Mouse (Mus musculus): ENCODE measurements around the gene Atp8b2.

- TF ChIP-seq CTCF (IDR thresholded peaks at IDR 0.05; ENCODE audit: low read depth, low read length), result no peak
- no peak for TF ChIP-seq TAL1 (conservative IDR thresholded peaks at IDR 0.05; ENCODE audit: low read depth, low read length)
Observed at GRCm38 (mm10) chr3:89999090-89999489, 35.8 kb upstream of the Atp8b2 start.

All from G1E (cell line).